Mouse (Mus musculus) midbrain, embryonic 14.5 days (tissue): Measurements from ENCODE around the gene Izumo4. TPM values are rescaled to one million over a fixed set of nuclear protein-coding genes. Genes with fewer than 3 reads are reported as not detected.
A peak's percentile ranks its signal among the peaks of the same experiment; 100 is the strongest.

Experiments used
- ATAC-seq: fragments of 200-750 bp; cut with Nextera tagmentation; 2 replicates; pipeline ENCODE4 v1.8.0; 2017; ENCODE audit warnings: moderate number of reproducible peaks, moderate library complexity; ENCODE audit not compliant: low FRiP score, low TSS enrichment
- DNase-seq: peaks from one replicate; pipeline ENCODE4 v3.0.0-alpha.2; 2015
- H3K27ac ChIP-seq: fragments of 300-500 bp; sonication (generic); replicated peaks from 2 replicates; pipeline ENCODE4 v1.5.1; 2014; ENCODE audit warnings: mild to moderate bottlenecking, low read depth, low read length, moderate library complexity
- H3K27me3 ChIP-seq: fragments of 300-500 bp; sonication (generic); 2 replicates; pipeline ENCODE4 v1.6.1; 2014; ENCODE audit warnings: low read length, control low read depth, mixed read lengths; ENCODE audit not compliant: control insufficient read depth, insufficient read depth
- H3K36me3 ChIP-seq: fragments of 300-500 bp; sonication (generic); 2 replicates; pipeline ENCODE4 v1.6.1; 2014; ENCODE audit warnings: low read length, control low read depth; ENCODE audit not compliant: control insufficient read depth, insufficient read depth
- H3K4me1 ChIP-seq: fragments of 300-500 bp; sonication (generic); 2 replicates; pipeline ENCODE4 v1.6.1; 2014; ENCODE audit warnings: mild to moderate bottlenecking, antibody characterized with exemption, low read length, control low read depth; ENCODE audit not compliant: control insufficient read depth, insufficient read depth
- H3K4me2 ChIP-seq: fragments of 300-500 bp; sonication (generic); 2 replicates; pipeline ENCODE4 v1.6.1; 2014; ENCODE audit warnings: mild to moderate bottlenecking, low read length, moderate library complexity
- H3K4me3 ChIP-seq: fragments of 300-500 bp; sonication (generic); replicated peaks from 2 replicates; pipeline ENCODE4 v1.5.1; 2014; ENCODE audit warnings: low read depth, low read length
- H3K9ac ChIP-seq: fragments of 300-500 bp; sonication (generic); replicated peaks from 2 replicates; pipeline ENCODE4 v1.6.1; 2014; ENCODE audit warnings: mild to moderate bottlenecking, low read length, moderate library complexity
- H3K9me3 ChIP-seq: fragments of 300-500 bp; sonication (generic); 2 replicates; pipeline ENCODE4 v1.6.1; 2016; ENCODE audit warnings: low read length, control low read depth, mixed read lengths; ENCODE audit not compliant: control insufficient read depth
- WGBS: fragments of 180-500 bp; shearing (Covaris S2); extraction: QIAGEN DNeasy Blood & Tissue Kit; methylation state at CpG from one replicate; pipeline ENCODE4 v1.1.7; 2014; 5-methylcytosine and 5-hydroxymethylcytosine counted together
- polyA plus RNA-seq: library from polyadenylated mRNA; unstranded; fragments of >200 nt; fragmentation: Nextera tagmentation; extraction: Ambion mirVana; gene quantifications from 2 replicates; pipeline ENCODE4 v1.2.1, GENCODE M21; 2014

The Izumo4 gene
- polyA plus RNA-seq, 1 experiment from 2014 or later, result 22.4 TPM

- ATAC-seq, result no peak
Measured at GRCm38 (mm10) chr10:80674161-80674711, 27.7 kb upstream of the Izumo4 start.

DNA sequence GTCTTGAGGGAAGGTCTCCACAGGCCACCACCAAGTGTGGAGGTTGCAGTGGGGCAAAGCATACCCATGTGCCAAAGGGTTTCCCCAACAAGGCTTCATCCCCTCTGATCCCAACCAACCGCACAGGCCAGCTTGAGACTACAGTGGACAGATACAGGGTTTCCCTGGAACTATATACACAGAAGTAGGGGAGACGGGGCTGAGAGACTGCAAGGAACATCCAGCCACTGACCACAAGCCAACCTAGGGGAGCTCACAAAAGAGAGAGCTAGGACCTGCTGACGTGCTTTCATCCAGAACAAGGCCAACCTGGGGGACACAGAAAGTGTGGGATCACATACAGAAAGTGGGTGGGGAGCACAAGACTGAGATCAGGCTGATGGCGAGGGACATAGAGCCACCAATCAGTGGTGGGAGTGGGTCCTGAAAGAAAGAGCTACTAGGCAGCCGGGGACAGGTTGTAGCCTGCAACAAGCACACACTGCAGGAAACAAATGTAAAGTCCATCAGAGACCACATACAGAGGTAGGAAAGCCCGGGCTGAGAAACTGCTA lies 27.1 kb upstream of the Izumo4 start:
- 16% methylated on average over 6 of the region's 6 CpGs for WGBS
- Histone ChIP-seq H3K4me2 (peak overlapping the region; percentile 96), H3K27me3 (no peaks in the 10 kb centered on the region), H3K9ac (peak overlapping the region; percentile 96), H3K27ac (peak overlapping the region; percentile 97), H3K4me1 (peaks cover 46% of the 10 kb centered on the region), H3K9me3 (no peaks in the 10 kb centered on the region), H3K36me3 (peaks cover 29% of the 10 kb centered on the region), H3K4me3 (peak overlapping the region; percentile 98)
- DNase-seq, result no peak
- ATAC-seq, result no peak

More at GRCm38 (mm10) chr10:80674161-80674711, 27.7 kb upstream of the Izumo4 start:
- Histone ChIP-seq H3K27me3 (no peaks in the 10 kb centered on the region), H3K4me3 (peak overlapping the region; percentile 98), H3K4me2 (peak overlapping the region; percentile 96), H3K4me1 (peaks cover 46% of the 10 kb centered on the region), H3K9me3 (no peaks in the 10 kb centered on the region), H3K27ac (no peak overlapping the region), H3K36me3 (peaks cover 36% of the 10 kb centered on the region), H3K9ac (peak overlapping the region; percentile 96; the same call in 1 of the 2 replicates)
- DNase-seq, result no peak
- 76% methylated on average over 5 of the region's 5 CpGs for WGBS

- H3K4me2 ChIP-seq, result peak overlapping the region; percentile 96
- H3K9ac ChIP-seq, result peak overlapping the region; percentile 96
- under 1% methylated on average over 53 of the region's 54 CpGs for WGBS
- H3K9me3 ChIP-seq, result no peaks in the 10 kb centered on the region
- no peaks in the 10 kb centered on the region for H3K27me3 ChIP-seq
- H3K4me3 ChIP-seq, result peak overlapping the region; percentile 98
- DNase-seq (peak; percentile 55), ATAC-seq (peak; percentile 21)
- H3K27ac ChIP-seq, result peak overlapping the region; percentile 97
- H3K4me1 ChIP-seq, result peaks cover 46% of the 10 kb centered on the region
- peaks cover 22% of the 10 kb centered on the region for H3K36me3 ChIP-seq
Measured at GRCm38 (mm10) chr10:80675405-80676197, 26.4 kb upstream of the Izumo4 start.

DNA sequence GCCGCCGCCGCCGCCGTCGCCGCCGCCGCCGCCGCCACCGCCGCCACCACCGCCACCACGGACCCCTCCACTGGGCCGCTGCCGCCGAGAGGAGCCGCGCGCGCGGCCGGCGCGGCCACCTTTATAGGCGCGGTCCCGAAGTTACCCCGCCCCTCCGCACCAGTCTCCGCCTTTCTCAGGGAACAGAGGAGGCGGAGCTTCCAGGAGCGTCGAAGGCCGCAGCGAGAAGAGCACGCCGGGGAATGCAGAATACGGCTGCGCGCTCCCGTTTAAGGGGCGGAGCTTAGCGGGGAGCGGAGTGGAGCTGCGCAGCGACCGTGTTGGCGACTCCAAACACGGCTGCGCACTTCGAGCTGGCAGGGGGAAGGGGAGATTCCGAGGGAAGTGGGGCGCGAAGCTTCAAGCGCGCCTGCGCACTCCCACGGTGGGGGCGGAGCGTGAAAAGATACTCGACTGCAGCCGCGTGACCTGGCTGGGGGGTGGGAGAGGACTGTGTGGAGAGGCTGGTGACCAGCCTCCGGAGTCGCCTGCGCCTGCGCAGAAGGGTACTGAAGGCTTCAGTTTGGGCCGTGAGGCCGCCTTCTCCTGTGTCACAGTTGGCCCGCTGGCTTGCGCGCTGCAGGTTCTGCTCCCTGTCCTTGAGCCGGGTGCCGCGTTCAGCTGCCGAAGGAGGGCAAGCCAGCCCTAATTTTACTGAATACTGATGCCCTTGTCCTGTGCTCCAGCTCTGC lies 25.6 kb upstream of the Izumo4 start:
- H3K4me2 ChIP-seq, result peak overlapping the region; percentile 96

DNA sequence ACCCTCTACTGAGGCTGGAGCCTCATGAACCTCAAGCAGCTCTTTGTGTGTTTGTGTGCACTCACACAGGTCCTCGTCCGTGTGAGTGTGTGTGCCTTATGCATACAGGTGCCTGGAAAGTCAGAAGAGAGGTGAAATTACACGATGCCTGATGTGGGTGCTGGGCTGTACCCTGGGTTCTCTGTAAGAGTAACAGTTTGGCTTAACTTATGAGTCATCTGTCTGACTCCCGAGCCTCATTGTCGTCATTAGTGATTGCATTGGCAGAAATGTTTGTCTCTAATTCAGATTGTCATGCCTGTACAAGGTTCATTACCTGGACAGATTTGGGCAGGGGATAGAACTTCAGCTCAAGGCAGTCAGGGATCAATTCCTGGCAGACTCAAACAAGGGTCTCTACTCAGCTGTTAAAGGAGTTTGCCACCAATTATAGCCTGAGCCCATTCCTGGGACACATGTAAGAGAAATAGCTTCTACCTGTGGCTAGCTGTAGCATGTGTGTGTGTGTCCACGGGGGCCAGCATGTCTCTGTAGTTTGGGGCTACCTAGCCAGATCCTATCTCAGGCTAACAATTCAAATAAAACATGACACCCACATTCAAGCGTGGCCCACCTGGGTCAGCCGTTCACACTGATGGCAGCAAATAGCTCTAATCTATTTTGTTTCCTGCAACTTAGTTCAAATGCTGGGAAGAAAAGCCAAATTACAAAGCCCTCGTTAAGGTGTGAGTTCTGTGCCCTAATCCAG lies 24.7 kb upstream of the Izumo4 start:
- ATAC-seq (no peak), DNase-seq (no peak)
- Histone ChIP-seq H3K9ac (peak overlapping the region; percentile 69), H3K4me3 (peak overlapping the region; percentile 98), H3K4me2 (peak overlapping the region; percentile 96), H3K36me3 (peaks cover 7% of the 10 kb centered on the region; the same call in 1 of the 2 replicates), H3K27ac (peak overlapping the region; percentile 97), H3K4me1 (peaks cover 46% of the 10 kb centered on the region), H3K27me3 (no peaks in the 10 kb centered on the region), H3K9me3 (no peaks in the 10 kb centered on the region)
- 46% methylated on average over 9 of the region's 9 CpGs for WGBS

More for the DNA sequence above, 25.6 kb upstream of the Izumo4 start:
- peak; percentile 94 for ATAC-seq
- WGBS, result under 1% methylated on average over 68 of the region's 78 CpGs
- DNase-seq, result peak; percentile 100
- peaks cover 46% of the 10 kb centered on the region for H3K4me1 ChIP-seq
- H3K27me3 ChIP-seq, result no peaks in the 10 kb centered on the region
- H3K27ac ChIP-seq, result peak overlapping the region; percentile 97
- H3K9me3 ChIP-seq, result no peaks in the 10 kb centered on the region
- H3K9ac ChIP-seq, result peak overlapping the region; percentile 96
- H3K36me3 ChIP-seq, result peaks cover 15% of the 10 kb centered on the region
- peak overlapping the region; percentile 98 for H3K4me3 ChIP-seq

- ATAC-seq (no peak), DNase-seq (peak; percentile 80)
- Histone ChIP-seq H3K27me3 (no peaks in the 10 kb centered on the region), H3K4me3 (peak within 1 kb of the TSS; percentile 98), H3K4me1 (peaks cover 42% of the 10 kb centered on the region), H3K4me2 (peak within 1 kb of the TSS; percentile 96), H3K9me3 (no peaks in the 10 kb centered on the region), H3K9ac (peak within 1 kb of the TSS; percentile 69), H3K27ac (peak within 1 kb of the TSS; percentile 97), H3K36me3 (peaks cover 1% of the 10 kb centered on the region)
- WGBS, result 26% methylated on average over 8 of the region's 8 CpGs
Measured at GRCm38 (mm10) chr10:80677942-80678436, 24.0 kb upstream of the Izumo4 start, which contains the start of gene Mknk2. Gene Mknk2, minus strand, starts transcription at chr10:80678112.

GRCm38 (mm10) chr10:80678601-80679377 lies 23.2 kb upstream of the Izumo4 start:
- 59% methylated on average over 10 of the region's 10 CpGs for WGBS
- Histone ChIP-seq H3K9me3 (no peaks in the 10 kb centered on the region), H3K36me3 (peaks cover 6% of the 10 kb centered on the region; the same call in 1 of the 2 replicates), H3K27ac (peak overlapping the region; percentile 97), H3K4me2 (peak overlapping the region; percentile 8; the same call in 1 of the 2 replicates), H3K4me1 (peaks cover 34% of the 10 kb centered on the region), H3K4me3 (no peak overlapping the region), H3K27me3 (no peaks in the 10 kb centered on the region), H3K9ac (no peak overlapping the region)
- DNase-seq (no peak), ATAC-seq (no peak)
